Mouse (Mus musculus) kidney, adult 2 months (tissue): ENCODE results near the gene Tmem130.

Experiments used
- CTCF ChIP-seq: fragments of 200-500 bp; conservative IDR thresholded peaks from 2 replicates; pipeline ENCODE4 v1.5.1; 2011; ENCODE audit warnings: low read depth, mild to moderate bottlenecking, control low read depth, low read length, moderate library complexity, mixed read lengths; ENCODE audit not compliant: insufficient read depth, insufficient read length
- POLR2A ChIP-seq: fragments of 200-500 bp; IDR thresholded peaks from one replicate; pipeline ENCODE4 v1.6.1; 2011; ENCODE audit warnings: low read depth, low read length, control low read depth

GRCm38 (mm10) chr5:144688371-144688770 lies 73.2 kb downstream of the Tmem130 start:
- no peak for TF ChIP-seq CTCF
- no peak for TF ChIP-seq POLR2A
